Mouse (Mus musculus): ENCODE data around the gene Olfr992. TPM values are rescaled to one million over a fixed set of nuclear protein-coding genes. Genes with fewer than 3 reads are reported as not detected.
"Not testable (repeated sequence)": the region's sequence is repeated elsewhere in the genome, so short reads cannot be mapped to it uniquely, and the experiment has no call there.

Gene Olfr992
- total RNA-seq (2018; cell fraction: chromatin; rRNA removed), result not detected
- not detected for total RNA-seq (2018; cell fraction: cytosol; rRNA removed)
- total RNA-seq (2018; cell fraction: nucleus; rRNA removed), result not detected
- polyA plus RNA-seq (2018), result not detected in 3 replicates

DNA sequence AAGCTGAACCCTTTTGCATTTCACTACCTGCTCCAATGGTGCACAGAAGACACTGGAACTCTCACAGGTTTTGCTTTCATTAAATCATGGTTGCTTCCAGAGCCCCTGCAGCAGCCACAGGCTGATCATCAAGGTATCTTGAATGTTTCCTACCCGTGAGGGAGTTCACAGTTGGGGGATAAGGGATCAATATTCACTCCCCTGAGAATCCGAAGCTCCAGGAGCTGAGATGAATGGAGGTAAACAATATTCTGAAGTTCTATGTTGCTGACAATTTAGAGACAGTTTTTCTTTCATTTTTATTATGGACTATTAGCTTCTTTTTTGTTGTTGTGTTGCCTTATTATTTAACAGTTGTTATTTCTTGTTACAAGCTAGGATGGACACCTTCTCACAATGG, at the start of gene Olfr992:
Gene Olfr992 (minus strand): TSS at position 101 of the 400 bp plus-strand sequence.
- H3K27ac ChIP-seq, result no peak within 1 kb of the TSS
- WGBS (ENCODE audit: missing documents), result 53% methylated on average over 2 of the region's 2 CpGs
- H3K4me3 ChIP-seq (ENCODE audit: inconsistent target), result no peak within 1 kb of the TSS
- no peaks in the 10 kb centered on the region for H3K79me2 ChIP-seq (ENCODE audit: inconsistent target)
- no peaks in the 10 kb centered on the region for H3K36me3 ChIP-seq (ENCODE audit: inconsistent target)

DNA sequence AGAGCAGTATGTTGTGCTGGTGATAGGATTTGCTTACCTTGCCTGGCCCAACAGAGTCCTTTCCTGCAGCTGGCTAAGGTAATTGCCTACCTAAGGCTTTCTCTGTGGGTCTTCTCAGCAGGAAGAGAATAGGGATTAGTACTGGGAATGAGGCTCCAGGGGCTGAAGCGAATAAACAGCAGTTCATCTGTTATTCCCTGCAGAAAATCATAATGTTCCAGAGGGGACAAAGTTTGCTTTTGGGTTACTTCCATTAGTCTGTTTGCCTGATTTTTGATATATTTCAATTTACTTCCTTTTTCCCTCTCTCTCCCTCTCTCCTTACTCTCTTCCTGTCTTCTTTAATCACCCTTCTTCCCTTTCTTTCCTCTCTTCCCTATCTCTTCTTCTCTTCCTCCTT, 34.3 kb upstream of the Olfr992 start, which contains the start of gene Olfr995:
Gene Olfr995 (minus strand): TSS at position 101 of the 400 bp plus-strand sequence.
- no peak within 1 kb of the TSS for H3K4me3 ChIP-seq (ENCODE audit: inconsistent target)
- WGBS (ENCODE audit: missing documents), result 55% methylated on average over 1 of the region's 1 CpGs
- H3K27ac ChIP-seq, result no peak within 1 kb of the TSS
- no peaks in the 10 kb centered on the region for H3K36me3 ChIP-seq (ENCODE audit: inconsistent target)
- no peaks in the 10 kb centered on the region for H3K79me2 ChIP-seq (ENCODE audit: inconsistent target)

DNA sequence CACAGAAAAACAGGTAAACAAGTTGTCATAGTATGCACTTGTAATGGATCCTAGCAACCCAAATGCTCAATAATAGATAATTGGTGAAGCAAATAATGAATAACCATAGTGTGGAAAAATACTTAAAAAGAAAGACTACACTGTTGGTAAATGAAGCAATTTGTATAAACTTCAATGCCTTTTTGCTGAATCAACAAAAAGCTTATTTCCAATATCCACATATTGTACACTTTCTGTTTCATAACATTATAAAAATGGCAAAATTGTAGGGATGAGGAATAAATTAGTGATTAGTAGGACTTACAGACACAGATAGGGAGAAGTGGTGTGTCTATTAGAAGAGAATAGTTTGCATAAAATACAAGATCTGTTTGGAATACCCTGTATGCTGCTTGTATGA, 33.3 kb upstream of the Olfr992 start:
- Histone ChIP-seq H3K36me3 (ENCODE audit: inconsistent target) (no peaks in the 10 kb centered on the region), H3K27ac (no peak overlapping the region), H3K4me3 (ENCODE audit: inconsistent target) (no peak overlapping the region), H3K79me2 (ENCODE audit: inconsistent target) (no peaks in the 10 kb centered on the region)

DNA sequence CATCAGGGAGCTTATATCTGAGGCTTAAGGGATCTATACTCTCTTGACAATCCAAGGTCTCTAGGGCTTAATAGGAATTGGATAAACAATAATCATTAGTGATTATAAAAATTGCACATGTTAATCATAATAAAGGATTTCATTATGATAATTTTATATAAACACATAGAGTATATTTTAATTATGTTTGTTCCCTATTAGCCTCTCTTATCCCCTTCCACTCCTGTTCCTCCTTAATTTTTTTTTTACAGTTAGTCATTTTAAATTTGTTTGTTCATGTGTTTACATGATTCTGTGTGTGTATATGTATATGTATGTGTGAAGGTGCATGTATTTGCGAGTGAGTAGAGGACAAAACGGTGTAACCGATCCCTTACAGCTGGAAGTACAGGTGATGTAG, 27.1 kb upstream of the Olfr992 start, which contains the start of gene Olfr994:
Gene Olfr994 (minus strand): TSS at position 101 of the 400 bp plus-strand sequence.
- Histone ChIP-seq H3K79me2 (ENCODE audit: inconsistent target) (no peaks in the 10 kb centered on the region), H3K4me3 (ENCODE audit: inconsistent target) (no peak within 1 kb of the TSS), H3K36me3 (ENCODE audit: inconsistent target) (no peaks in the 10 kb centered on the region), H3K27ac (no peak within 1 kb of the TSS)
- 89% methylated on average over 3 of the region's 3 CpGs for WGBS (ENCODE audit: missing documents)

DNA sequence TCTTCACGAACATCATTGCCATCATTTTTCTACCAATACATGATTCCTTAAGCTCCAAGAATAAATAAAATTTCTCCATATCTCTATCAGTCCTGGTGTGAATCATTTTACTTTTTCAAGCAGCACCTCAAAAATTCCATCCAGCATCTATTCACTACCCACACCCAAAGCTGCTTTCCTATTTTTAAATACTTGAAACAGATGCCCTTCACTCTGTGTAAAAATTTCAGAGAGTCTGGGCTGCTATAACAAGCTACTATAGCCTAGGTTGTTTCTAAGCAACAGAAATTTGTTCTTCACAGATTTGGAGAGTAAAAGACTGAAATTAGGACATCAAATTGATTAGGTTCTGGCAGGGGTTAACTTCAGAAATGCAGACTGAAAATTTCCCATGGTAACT, 16.6 kb upstream of the Olfr992 start:
- H3K27ac ChIP-seq, result no peak overlapping the region
- H3K36me3 ChIP-seq (ENCODE audit: inconsistent target), result no peaks in the 10 kb centered on the region
- H3K4me3 ChIP-seq (ENCODE audit: inconsistent target), result no peak overlapping the region
- H3K79me2 ChIP-seq (ENCODE audit: inconsistent target), result no peaks in the 10 kb centered on the region
- WGBS (ENCODE audit: missing documents), result 92% methylated on average over 1 of the region's 1 CpGs

DNA sequence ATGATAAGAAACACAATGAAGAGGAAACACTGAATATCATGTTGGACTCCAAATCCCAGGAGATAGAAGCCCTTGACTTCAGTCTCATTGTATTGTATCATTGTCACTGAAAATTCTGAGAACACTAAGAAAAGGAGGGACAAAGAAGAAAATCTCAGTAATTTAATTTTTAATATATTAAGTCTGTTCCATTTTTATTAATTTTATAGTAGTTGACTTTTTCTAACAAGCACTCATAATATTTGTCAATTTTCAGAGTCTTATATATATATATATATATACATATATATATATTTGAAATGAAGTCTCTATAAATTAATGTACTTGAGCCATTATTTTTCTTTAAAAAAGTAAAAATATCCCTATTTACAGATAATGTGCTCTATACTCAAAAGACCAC, 5.5 kb upstream of the Olfr992 start, which contains the start of gene Olfr993:
Gene Olfr993 (minus strand): TSS at position 101 of the 400 bp plus-strand sequence.
- H3K27ac ChIP-seq, result no peak within 1 kb of the TSS
- H3K4me3 ChIP-seq (ENCODE audit: inconsistent target), result no peak within 1 kb of the TSS
- no peaks in the 10 kb centered on the region for H3K79me2 ChIP-seq (ENCODE audit: inconsistent target)
- no peaks in the 10 kb centered on the region for H3K36me3 ChIP-seq (ENCODE audit: inconsistent target)

DNA sequence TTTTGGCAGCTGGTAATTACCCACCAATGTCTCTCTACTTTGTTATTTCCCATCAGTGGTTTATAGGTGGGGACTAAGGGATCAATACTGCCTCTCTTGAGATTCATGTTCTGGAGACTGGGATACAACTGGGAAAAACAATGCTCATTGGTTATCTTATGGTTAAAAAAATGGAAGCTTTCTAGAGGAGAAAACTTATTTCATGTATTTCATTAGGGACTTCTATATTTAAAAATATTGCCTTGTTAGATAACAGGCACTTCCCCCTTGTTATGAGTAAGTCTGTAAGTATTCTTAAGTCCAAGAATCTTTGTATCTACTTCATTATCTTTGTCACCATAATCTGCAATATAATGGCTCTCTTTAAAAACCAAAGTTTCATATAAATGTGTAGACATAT, 46.1 kb downstream of the Olfr992 start, which contains the start of gene Olfr988:
Gene Olfr988 (minus strand): TSS at position 101 of the 400 bp plus-strand sequence.
- H3K4me3 ChIP-seq (ENCODE audit: inconsistent target); H3K36me3 ChIP-seq (ENCODE audit: inconsistent target); H3K27ac ChIP-seq; H3K79me2 ChIP-seq (ENCODE audit: inconsistent target): not testable (repeated sequence)

Other genes starting within 250 kb of the Olfr992 start
- gene Lrrc55, start 212.3 kb downstream of the Olfr992 start, polyA plus RNA-seq (2018), result not detected in 3 replicates
- not detected in 3 replicates for gene Olfr987, start 70.2 kb downstream of the Olfr992 start, polyA plus RNA-seq (2018)
- not detected in 3 replicates for gene Olfr988, start 46.2 kb downstream of the Olfr992 start, polyA plus RNA-seq (2018)
- gene Olfr993, start 5.4 kb upstream of the Olfr992 start, polyA plus RNA-seq (2018), result not detected in 3 replicates
- not detected in 3 replicates for gene Olfr994, start 27.0 kb upstream of the Olfr992 start, polyA plus RNA-seq (2018)
- not detected in 3 replicates for gene Olfr995, start 34.2 kb upstream of the Olfr992 start, polyA plus RNA-seq (2018)
- gene 4833423E24Rik, start 109.6 kb upstream of the Olfr992 start, polyA plus RNA-seq (2018), result not detected in 3 replicates
- not detected in 3 replicates for gene Olfr996, start 169.7 kb upstream of the Olfr992 start, polyA plus RNA-seq (2018)
- not detected in 3 replicates for gene Olfr998, start 179.5 kb upstream of the Olfr992 start, polyA plus RNA-seq (2018)
- gene Olfr1000, start 202.4 kb upstream of the Olfr992 start, polyA plus RNA-seq (2018), result not detected in 3 replicates
- not detected in 3 replicates for gene Olfr1002, start 241.2 kb upstream of the Olfr992 start, polyA plus RNA-seq (2018)

Measured in macrophage (primary cell).